Mouse (Mus musculus) limb, embryonic 13.5 days (tissue): ENCODE data around the gene Fblim1. TPM values are rescaled to one million over a fixed set of nuclear protein-coding genes. Genes with fewer than 3 reads are reported as not detected.

Experiments used
- ATAC-seq: fragments of 200-750 bp; cut with Nextera tagmentation; 2 replicates; pipeline ENCODE4 v1.8.0; 2017; ENCODE audit warnings: low read depth, moderate number of reproducible peaks, moderate TSS enrichment; ENCODE audit not compliant: low FRiP score
- H3K27ac ChIP-seq: fragments of 300-500 bp; sonication (generic); 2 replicates; pipeline ENCODE4 v1.5.1; 2015; ENCODE audit warnings: inconsistent platforms, mild to moderate bottlenecking, moderate library complexity
- H3K27me3 ChIP-seq: fragments of 300-500 bp; sonication (generic); 2 replicates; pipeline ENCODE4 v1.6.1; 2015; ENCODE audit warnings: mild to moderate bottlenecking, inconsistent platforms
- H3K36me3 ChIP-seq: fragments of 300-500 bp; sonication (generic); 2 replicates; pipeline ENCODE4 v1.6.1; 2015; ENCODE audit warnings: inconsistent platforms, mild to moderate bottlenecking, moderate library complexity
- H3K4me1 ChIP-seq: fragments of 300-500 bp; sonication (generic); 2 replicates; pipeline ENCODE4 v1.6.1; 2015; ENCODE audit warnings: inconsistent platforms
- H3K4me2 ChIP-seq: fragments of 300-500 bp; sonication (generic); replicated peaks from 2 replicates; pipeline ENCODE4 v1.6.1; 2015; ENCODE audit warnings: inconsistent platforms, mild to moderate bottlenecking, moderate library complexity
- H3K4me3 ChIP-seq: fragments of 300-500 bp; sonication (generic); 2 replicates; pipeline ENCODE4 v1.5.1; 2015; ENCODE audit warnings: moderate library complexity, mild to moderate bottlenecking, inconsistent platforms
- H3K9ac ChIP-seq: fragments of 300-500 bp; sonication (generic); 2 replicates; pipeline ENCODE4 v1.6.1; 2015; ENCODE audit warnings: mild to moderate bottlenecking, inconsistent platforms
- H3K9me3 ChIP-seq: fragments of 300-500 bp; sonication (generic); 2 replicates; pipeline ENCODE4 v1.6.1; 2016; ENCODE audit warnings: inconsistent platforms
- WGBS: fragments of 180-500 bp; shearing (Covaris S2); methylation state at CpG from one replicate; pipeline ENCODE4 v1.1.7; 2015; 5-methylcytosine and 5-hydroxymethylcytosine counted together
- polyA plus RNA-seq: library from polyadenylated mRNA; unstranded; fragments of >200 nt; fragmentation: Nextera tagmentation; extraction: Ambion mirVana; gene quantifications from 2 replicates; pipeline ENCODE4 v1.2.1, GENCODE M21; 2015

Gene Fblim1
- polyA plus RNA-seq, 1 experiment from 2014 or later, result 67.7 TPM

DNA sequence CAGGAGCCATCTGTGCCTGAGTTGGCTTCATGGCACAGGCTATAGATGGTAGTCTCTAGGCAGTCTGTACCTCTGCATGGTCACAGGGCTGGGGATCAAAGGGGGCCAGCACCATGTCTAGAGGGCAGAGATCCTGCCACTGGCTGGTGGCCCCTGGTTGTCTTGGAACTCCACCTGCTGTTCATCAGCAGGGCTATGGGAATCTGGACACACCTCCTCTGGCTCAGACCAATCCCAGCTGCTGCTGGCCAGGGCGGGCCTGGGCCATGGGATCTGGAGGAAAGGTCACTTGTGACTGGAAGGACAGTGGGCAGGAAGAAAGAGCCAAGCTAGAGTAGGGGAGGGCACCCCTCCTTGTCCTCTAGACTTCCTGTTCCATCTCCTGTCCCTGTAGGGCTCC lies 17.8 kb upstream of the Fblim1 start, which contains the start of gene Slc25a34:
Gene Slc25a34 (minus strand): TSS at position 156 of the 400 bp plus-strand sequence.
- peaks cover 38% of the 10 kb centered on the region for H3K36me3 ChIP-seq
- no peak within 1 kb of the TSS for H3K4me2 ChIP-seq
- peaks cover 4% of the 10 kb centered on the region; the same call in 1 of the 2 replicates for H3K4me1 ChIP-seq
- no peak for ATAC-seq
- H3K9ac ChIP-seq, result no peak within 1 kb of the TSS
- H3K27me3 ChIP-seq, result no peaks in the 10 kb centered on the region
- no peak within 1 kb of the TSS for H3K27ac ChIP-seq
- H3K9me3 ChIP-seq, result no peaks in the 10 kb centered on the region
- WGBS, result 55% methylated on average over 1 of the region's 1 CpGs
- H3K4me3 ChIP-seq, result no peak within 1 kb of the TSS

DNA sequence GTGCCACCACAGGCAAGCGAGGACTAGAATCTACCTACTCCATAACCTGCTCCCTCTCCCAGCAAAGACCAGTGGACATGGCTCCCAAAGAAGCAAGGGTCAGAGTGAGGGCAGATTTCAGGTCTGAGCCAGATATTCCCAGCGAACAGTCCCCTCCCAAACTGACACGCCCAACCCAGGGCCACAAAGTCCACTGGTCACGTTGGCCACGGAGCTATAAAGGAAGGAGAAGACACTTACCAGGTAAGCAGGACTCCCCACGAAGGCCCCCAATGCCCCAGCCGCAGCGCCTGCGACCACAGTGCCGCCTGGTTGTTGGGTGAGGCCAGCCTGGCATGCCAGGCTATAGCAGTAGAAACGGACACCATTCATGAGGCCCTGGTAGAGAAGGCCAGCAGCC lies 17.1 kb upstream of the Fblim1 start:
- Histone ChIP-seq H3K36me3 (peaks cover 32% of the 10 kb centered on the region), H3K27me3 (no peaks in the 10 kb centered on the region), H3K27ac (no peak overlapping the region), H3K9ac (no peak overlapping the region), H3K4me3 (no peak overlapping the region), H3K9me3 (no peaks in the 10 kb centered on the region), H3K4me2 (no peak overlapping the region), H3K4me1 (peaks cover 6% of the 10 kb centered on the region)
- no peak for ATAC-seq
- WGBS, result 89% methylated on average over 11 of the region's 11 CpGs

DNA sequence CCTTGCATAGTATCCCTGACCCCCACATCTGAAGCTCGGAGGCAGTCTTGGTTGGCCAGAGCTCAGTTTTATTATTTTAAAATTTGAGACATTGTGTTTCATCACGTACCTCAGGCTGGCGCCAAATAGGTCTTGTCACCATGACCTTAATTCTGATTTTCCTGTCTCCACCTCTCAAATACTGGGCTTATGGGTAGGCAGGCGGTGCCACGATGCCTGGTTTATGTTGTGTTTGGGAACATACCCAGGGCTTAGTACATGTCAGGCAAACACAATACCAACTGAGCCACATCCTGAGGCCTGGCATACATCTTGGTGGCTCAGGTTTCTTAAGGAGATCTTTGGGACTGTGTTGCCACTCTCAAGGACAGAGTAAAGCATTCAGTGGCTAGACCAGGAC lies 16.7 kb upstream of the Fblim1 start:
- Histone ChIP-seq H3K4me3 (no peak overlapping the region), H3K9ac (no peak overlapping the region), H3K36me3 (peaks cover 27% of the 10 kb centered on the region), H3K4me2 (no peak overlapping the region), H3K27me3 (no peaks in the 10 kb centered on the region), H3K27ac (no peak overlapping the region), H3K4me1 (peaks cover 11% of the 10 kb centered on the region), H3K9me3 (no peaks in the 10 kb centered on the region)
- WGBS, result 85% methylated on average over 5 of the region's 5 CpGs
- no peak for ATAC-seq

DNA sequence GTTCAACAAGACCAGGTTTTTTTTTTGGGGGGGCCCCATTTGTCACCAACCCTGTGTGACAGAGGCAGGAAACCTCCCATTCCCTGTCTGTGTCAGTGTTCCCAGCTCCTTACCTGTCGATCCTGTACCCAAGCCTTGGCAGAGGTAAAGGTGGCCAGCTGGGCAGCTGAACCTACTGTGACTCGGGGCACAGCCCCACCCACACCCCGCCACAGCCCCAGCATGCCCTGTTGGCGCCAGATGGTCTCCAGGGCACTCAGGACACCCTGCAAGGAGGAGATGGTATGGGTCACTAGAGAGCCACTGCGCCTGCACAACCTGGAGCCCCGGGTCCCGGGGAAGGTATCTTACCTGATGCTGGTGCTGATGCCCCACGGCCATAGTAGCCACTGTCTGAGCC lies 16.2 kb upstream of the Fblim1 start:
- no peak overlapping the region for H3K4me2 ChIP-seq
- H3K4me1 ChIP-seq, result peaks cover 14% of the 10 kb centered on the region
- no peak for ATAC-seq
- no peaks in the 10 kb centered on the region for H3K9me3 ChIP-seq
- H3K36me3 ChIP-seq, result peaks cover 23% of the 10 kb centered on the region
- H3K27ac ChIP-seq, result no peak overlapping the region
- 81% methylated on average over 8 of the region's 8 CpGs for WGBS
- no peak overlapping the region for H3K4me3 ChIP-seq
- no peak overlapping the region for H3K9ac ChIP-seq
- no peaks in the 10 kb centered on the region for H3K27me3 ChIP-seq

DNA sequence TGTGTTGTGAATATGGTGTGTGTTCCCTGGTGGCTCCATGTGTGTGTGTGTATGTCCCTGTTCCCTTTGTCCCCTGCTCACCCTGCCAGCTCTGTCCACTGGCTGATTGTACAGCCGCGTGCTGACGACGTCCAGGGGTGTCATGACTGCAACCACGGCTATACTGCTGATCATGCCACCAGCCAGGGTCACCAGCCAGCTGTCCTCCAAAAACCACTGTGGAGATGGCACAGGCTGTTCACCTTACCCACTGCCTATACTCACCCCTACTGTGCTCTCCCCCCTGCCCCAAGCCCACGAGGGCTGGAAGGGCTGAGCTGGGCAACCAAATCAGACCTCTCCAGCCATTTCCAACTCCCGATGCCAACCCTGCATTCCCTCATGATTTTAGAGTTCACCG lies 15.4 kb upstream of the Fblim1 start:
- no peak for ATAC-seq
- WGBS, result 85% methylated on average over 8 of the region's 8 CpGs
- H3K9ac ChIP-seq, result no peak overlapping the region

DNA sequence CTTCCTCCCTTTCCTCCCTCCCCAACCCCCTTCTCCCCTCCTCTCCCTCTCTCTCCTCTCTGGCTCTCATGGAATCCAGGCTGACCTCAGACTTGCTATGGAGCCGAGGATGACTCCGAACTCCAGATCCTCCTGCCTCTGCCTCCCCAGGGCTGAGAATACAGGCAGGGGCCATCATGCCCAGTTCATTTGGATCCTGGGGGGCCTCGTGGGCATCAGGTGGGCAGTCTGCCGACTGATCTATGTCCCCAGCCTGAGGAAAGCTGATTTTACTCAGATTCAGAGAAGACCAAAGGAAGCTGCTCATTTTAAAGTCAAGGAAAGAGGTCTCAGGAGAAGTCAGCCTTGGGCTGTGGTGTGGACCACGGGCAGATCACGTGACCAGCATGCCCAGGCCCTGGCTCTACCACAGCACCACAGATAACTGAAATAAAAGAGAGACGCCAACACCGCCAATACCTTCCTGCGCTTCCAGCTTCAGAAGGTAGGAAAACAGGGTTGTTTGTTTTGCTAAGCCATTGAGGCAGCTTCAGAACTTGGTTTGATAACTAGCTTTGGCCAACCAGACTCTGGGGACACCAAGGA lies 13.5 kb upstream of the Fblim1 start:
- Histone ChIP-seq H3K4me1 (peaks cover 14% of the 10 kb centered on the region), H3K27me3 (no peaks in the 10 kb centered on the region), H3K27ac (no peak overlapping the region), H3K36me3 (no peaks in the 10 kb centered on the region), H3K9me3 (no peaks in the 10 kb centered on the region), H3K4me2 (no peak overlapping the region), H3K9ac (no peak overlapping the region), H3K4me3 (no peak overlapping the region)
- 85% methylated on average over 9 of the region's 9 CpGs for WGBS
- ATAC-seq, result no peak

More for the DNA sequence above, 15.4 kb upstream of the Fblim1 start:
- Histone ChIP-seq H3K4me1 (peaks cover 14% of the 10 kb centered on the region), H3K4me3 (no peak overlapping the region), H3K9me3 (no peaks in the 10 kb centered on the region), H3K36me3 (peaks cover 15% of the 10 kb centered on the region), H3K27me3 (no peaks in the 10 kb centered on the region), H3K27ac (no peak overlapping the region), H3K4me2 (no peak overlapping the region)

DNA sequence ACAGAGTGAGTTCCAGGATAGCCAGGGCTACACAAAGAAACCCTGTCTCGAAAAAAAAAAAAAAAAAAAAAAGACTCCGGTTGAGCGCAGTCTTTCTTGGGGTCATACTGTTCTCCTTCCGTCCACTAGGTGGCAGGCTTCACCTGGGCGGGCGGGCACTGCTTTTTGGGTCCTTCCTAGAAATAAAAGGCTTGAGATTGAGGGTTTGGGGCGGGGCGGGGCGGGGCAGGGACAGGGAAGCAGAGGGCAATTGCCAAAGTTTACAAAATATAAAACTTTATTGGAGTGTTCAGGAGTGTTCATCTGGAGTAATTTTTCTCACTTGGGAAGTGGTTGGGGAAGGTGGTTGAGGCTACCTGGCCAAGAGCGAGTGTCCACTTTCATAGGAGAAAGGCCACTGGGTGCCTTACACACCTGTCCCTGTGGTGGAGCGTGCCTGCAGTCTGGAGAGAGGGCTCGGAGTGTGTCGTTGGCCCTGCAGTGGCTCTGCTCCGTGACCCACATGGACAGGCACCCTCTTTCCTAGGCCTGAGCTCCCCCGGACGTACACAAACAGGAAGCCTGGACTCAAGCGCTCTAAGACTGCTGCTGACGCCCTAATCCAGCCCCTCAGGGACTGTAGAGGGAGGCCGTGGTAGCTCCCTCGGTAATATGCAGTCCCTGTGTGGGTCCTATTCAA lies 12.8 kb upstream of the Fblim1 start, which contains the start of gene Tmem82:
Gene Tmem82 (minus strand): TSS at position 69 of the 679 bp plus-strand sequence.
- 26% methylated on average over 20 of the region's 20 CpGs for WGBS
- peak within 1 kb of the TSS; percentile 33 for H3K4me3 ChIP-seq
- H3K27ac ChIP-seq, result no peak within 1 kb of the TSS
- ATAC-seq, result no peak; the same call in 1 of the 2 replicates
- H3K4me1 ChIP-seq, result peaks cover 14% of the 10 kb centered on the region
- no peaks in the 10 kb centered on the region for H3K9me3 ChIP-seq
- no peaks in the 10 kb centered on the region for H3K36me3 ChIP-seq
- peak within 1 kb of the TSS; percentile 63 for H3K4me2 ChIP-seq
- peak within 1 kb of the TSS; percentile 45 for H3K9ac ChIP-seq
- H3K27me3 ChIP-seq, result no peaks in the 10 kb centered on the region

DNA sequence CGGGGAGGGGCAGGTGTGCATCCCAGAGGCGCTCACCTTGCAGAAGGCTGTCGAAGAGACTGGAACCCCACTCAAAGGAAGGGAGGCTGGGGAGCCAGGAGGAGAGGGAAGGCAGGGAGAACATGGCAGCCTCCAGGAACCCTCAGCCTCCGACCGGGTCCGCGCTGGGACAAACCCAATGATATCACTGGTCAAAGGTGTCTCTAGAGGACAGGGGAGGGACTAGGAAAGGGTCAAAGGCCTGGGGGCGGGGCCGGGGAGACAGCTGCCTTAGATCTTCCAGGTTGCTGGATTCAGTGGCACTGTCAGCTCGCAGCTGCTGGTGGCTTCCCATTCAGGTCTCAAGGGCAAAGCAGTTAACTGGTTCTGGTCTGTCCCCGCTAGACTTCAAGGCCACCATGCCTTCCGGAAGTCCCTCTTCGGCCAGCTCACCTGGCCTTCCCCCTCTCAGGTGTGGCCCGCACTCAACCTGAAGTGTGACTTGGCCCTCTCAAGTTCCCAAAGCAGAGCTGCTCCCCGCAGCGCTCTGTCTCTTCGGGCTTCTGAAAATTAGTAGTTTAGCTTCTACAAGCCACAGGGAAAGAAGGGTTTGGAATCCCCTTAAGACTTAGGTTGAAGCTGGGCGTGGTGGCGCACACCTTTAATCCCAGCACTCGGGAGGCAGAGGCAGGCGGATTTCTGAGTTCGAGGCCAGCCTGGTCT lies 12.1 kb upstream of the Fblim1 start:
- Histone ChIP-seq H3K4me1 (peaks cover 14% of the 10 kb centered on the region), H3K27me3 (no peaks in the 10 kb centered on the region), H3K9me3 (no peaks in the 10 kb centered on the region), H3K4me2 (peak overlapping the region; percentile 63), H3K27ac (no peak overlapping the region), H3K4me3 (peak overlapping the region; percentile 33), H3K36me3 (no peaks in the 10 kb centered on the region), H3K9ac (peak overlapping the region; percentile 45)
- WGBS, result 10% methylated on average over 22 of the region's 22 CpGs
- ATAC-seq, result no peak

DNA sequence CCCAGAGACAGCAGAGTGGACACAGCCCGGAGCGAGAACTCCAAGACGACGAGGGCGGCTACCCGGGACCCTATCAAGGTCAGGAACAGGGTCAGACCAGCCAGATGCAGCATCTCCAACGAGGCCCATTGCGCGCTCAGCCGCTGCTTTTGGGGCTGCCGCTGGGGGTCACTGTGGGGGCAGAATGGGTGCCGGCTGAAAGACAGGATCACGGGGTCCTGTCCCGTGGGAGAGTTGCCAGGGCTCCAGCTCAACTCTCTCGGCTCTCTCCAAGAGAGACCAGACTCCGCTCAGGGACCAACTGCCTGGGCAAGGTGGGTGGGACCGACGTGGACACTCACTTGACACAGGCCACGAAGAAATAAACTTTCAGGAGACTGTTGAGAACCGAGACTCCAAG lies 11.4 kb upstream of the Fblim1 start:
- no peaks in the 10 kb centered on the region for H3K36me3 ChIP-seq
- H3K9me3 ChIP-seq, result no peaks in the 10 kb centered on the region
- ATAC-seq, result no peak; the same call in 1 of the 2 replicates
- WGBS, result 6% methylated on average over 20 of the region's 20 CpGs
- H3K27me3 ChIP-seq, result no peaks in the 10 kb centered on the region
- H3K9ac ChIP-seq, result peak overlapping the region; percentile 45
- H3K4me2 ChIP-seq, result peak overlapping the region; percentile 63
- H3K4me1 ChIP-seq, result peaks cover 14% of the 10 kb centered on the region
- H3K4me3 ChIP-seq, result peak overlapping the region; percentile 33
- H3K27ac ChIP-seq, result no peak overlapping the region

DNA sequence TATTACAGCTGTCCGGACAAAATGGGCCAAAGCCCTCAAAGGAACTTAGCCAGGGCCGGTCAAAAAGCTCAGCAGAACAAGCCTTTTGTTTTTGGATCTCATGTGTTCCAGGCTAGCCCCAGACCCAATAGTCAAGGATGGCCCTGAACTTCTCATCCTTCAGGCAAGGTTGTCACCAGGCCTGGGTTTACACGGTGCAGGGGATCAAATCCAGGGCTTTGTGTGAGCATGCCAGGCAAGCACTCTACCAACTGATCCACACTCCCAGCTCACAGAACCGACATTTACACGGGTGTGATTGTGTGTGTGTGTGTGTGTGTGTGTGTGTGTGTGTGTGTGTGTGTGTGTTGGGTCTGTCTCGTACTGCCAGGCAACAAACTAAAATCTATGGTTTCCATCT lies 10.9 kb upstream of the Fblim1 start:
- no peak overlapping the region for H3K4me3 ChIP-seq
- H3K27ac ChIP-seq, result no peak overlapping the region
- H3K9ac ChIP-seq, result no peak overlapping the region
- no peaks in the 10 kb centered on the region for H3K27me3 ChIP-seq
- WGBS, result 79% methylated on average over 6 of the region's 6 CpGs
- no peak for ATAC-seq
- H3K36me3 ChIP-seq, result no peaks in the 10 kb centered on the region
- peaks cover 14% of the 10 kb centered on the region for H3K4me1 ChIP-seq
- no peaks in the 10 kb centered on the region for H3K9me3 ChIP-seq
- H3K4me2 ChIP-seq, result no peak overlapping the region

DNA sequence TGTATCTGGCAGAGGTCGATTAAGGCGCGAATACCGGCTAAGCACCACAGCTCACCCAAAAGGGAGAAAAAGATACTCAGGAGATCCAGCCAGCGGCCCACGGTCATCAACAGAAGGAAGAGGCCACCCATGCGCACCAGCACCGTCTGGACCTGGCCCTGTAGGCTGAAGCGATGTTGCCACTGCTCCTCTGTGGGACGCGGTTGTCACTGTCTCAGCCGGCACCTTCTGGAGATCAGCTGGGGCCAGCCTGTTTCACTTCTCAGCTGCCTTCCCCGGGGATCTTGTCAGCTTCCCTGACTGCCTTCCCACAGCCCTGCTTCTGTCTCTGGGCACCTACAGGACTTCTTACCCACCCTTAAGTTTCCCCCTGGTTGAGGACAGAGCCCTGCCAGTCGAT lies 9.1 kb upstream of the Fblim1 start:
- Histone ChIP-seq H3K27me3 (no peaks in the 10 kb centered on the region), H3K9me3 (no peaks in the 10 kb centered on the region), H3K9ac (no peak overlapping the region), H3K4me3 (no peak overlapping the region), H3K36me3 (no peaks in the 10 kb centered on the region), H3K4me1 (peaks cover 14% of the 10 kb centered on the region), H3K4me2 (no peak overlapping the region), H3K27ac (no peak overlapping the region)
- ATAC-seq, result no peak
- WGBS, result 85% methylated on average over 14 of the region's 14 CpGs

DNA sequence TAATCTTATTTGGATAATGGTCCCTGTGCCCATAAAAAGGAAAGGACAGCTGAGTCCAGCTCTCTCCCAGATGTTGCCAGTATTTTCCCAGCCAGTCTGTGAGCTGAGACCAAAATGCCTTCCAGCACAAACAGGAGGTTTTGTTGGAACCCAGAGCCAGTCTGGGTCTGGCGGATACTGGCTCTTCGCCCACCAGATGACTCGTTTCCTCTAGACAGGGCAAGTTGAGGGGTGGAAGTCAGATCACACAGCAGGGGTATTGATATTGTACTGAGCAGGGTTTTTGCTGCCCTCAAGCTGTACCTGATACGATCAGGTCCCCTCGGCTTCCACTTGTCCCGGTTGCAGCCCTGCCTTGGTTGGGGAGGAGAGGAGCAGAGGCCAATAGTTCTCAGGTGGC lies 3.6 kb upstream of the Fblim1 start:
- Histone ChIP-seq H3K9me3 (0 out of 2 replicates have a peak, but pooled peaks cover 6% of the 10 kb centered on the region), H3K27ac (no peak overlapping the region), H3K4me2 (no peak overlapping the region), H3K4me1 (peaks cover 4% of the 10 kb centered on the region), H3K36me3 (no peaks in the 10 kb centered on the region), H3K4me3 (no peak overlapping the region), H3K9ac (no peak overlapping the region), H3K27me3 (no peaks in the 10 kb centered on the region)
- no peak for ATAC-seq
- 56% methylated on average over 6 of the region's 6 CpGs for WGBS
